Mouse (Mus musculus): ENCODE results near the gene Pold2. TPM values are rescaled to one million over a fixed set of nuclear protein-coding genes. Genes with fewer than 3 reads are reported as not detected.

Gene Pold2
- polyA plus RNA-seq, 1 experiment from 2014 or later = 102 TPM

- Histone ChIP-seq H3K9me3 (replicated peaks) (peaks cover 4% of the 10 kb centered on the region; the same call in 1 of the 2 replicates), H3K4me2 (no peak overlapping the region), H3K4me1 (replicated peaks) (peaks cover 40% of the 10 kb centered on the region), H3K4me3 (no peak overlapping the region), H3K27me3 (replicated peaks) (peaks cover 8% of the 10 kb centered on the region; the same call in 1 of the 2 replicates), H3K27ac (ENCODE audit: poor library complexity, severe bottlenecking) (no peak overlapping the region), H3K9ac (no peak overlapping the region), H3K36me3 (peaks cover 8% of the 10 kb centered on the region)
- no peak for ATAC-seq (ENCODE audit: insufficient number of reproducible peaks, low FRiP score)
- 79% methylated on average over 13 of the region's 13 CpGs for WGBS
These were observed 18.1 kb downstream of the Pold2 start for GRCm38 (mm10) chr11:5859883-5860550.

- H3K27me3 ChIP-seq (replicated peaks) = peaks cover 5% of the 10 kb centered on the region; the same call in 1 of the 2 replicates
- no peak overlapping the region for H3K4me2 ChIP-seq
- no peak overlapping the region for H3K4me3 ChIP-seq
- peaks cover 4% of the 10 kb centered on the region; the same call in 1 of the 2 replicates for H3K9me3 ChIP-seq (replicated peaks)
- H3K27ac ChIP-seq (ENCODE audit: poor library complexity, severe bottlenecking) = no peak overlapping the region
- WGBS = 74% methylated on average over 1 of the region's 1 CpGs
- H3K4me1 ChIP-seq (replicated peaks) = peaks cover 40% of the 10 kb centered on the region
- no peak overlapping the region for H3K9ac ChIP-seq
- no peak for ATAC-seq (ENCODE audit: insufficient number of reproducible peaks, low FRiP score)
- H3K36me3 ChIP-seq = no peaks in the 10 kb centered on the region
These were observed 19.4 kb downstream of the Pold2 start for GRCm38 (mm10) chr11:5858723-5859122.

- WGBS = 63% methylated on average over 8 of the region's 8 CpGs
- Histone ChIP-seq H3K4me3 (no peak overlapping the region), H3K27me3 (replicated peaks) (no peaks in the 10 kb centered on the region; the same call in 1 of the 2 replicates), H3K4me2 (no peak overlapping the region), H3K4me1 (replicated peaks) (peaks cover 32% of the 10 kb centered on the region), H3K27ac (ENCODE audit: poor library complexity, severe bottlenecking) (no peak overlapping the region), H3K36me3 (no peaks in the 10 kb centered on the region), H3K9ac (no peak overlapping the region), H3K9me3 (replicated peaks) (peaks cover 4% of the 10 kb centered on the region; the same call in 1 of the 2 replicates)
- no peak for ATAC-seq (ENCODE audit: insufficient number of reproducible peaks, low FRiP score)
These were observed 21.5 kb downstream of the Pold2 start for GRCm38 (mm10) chr11:5856479-5857130.

- H3K27ac ChIP-seq (ENCODE audit: poor library complexity, severe bottlenecking) = 0 out of 2 replicates have a peak overlapping the region, but pooled peaks have one; percentile 14
- H3K9me3 ChIP-seq (replicated peaks) = peaks cover 4% of the 10 kb centered on the region; the same call in 1 of the 2 replicates
- H3K4me1 ChIP-seq (replicated peaks) = peaks cover 34% of the 10 kb centered on the region
- H3K36me3 ChIP-seq = no peaks in the 10 kb centered on the region
- H3K27me3 ChIP-seq (replicated peaks) = no peaks in the 10 kb centered on the region; the same call in 1 of the 2 replicates
- no peak overlapping the region for H3K4me3 ChIP-seq
- no peak for ATAC-seq (ENCODE audit: insufficient number of reproducible peaks, low FRiP score)
- 0 out of 2 replicates have a peak overlapping the region, but pooled peaks have one; percentile 4 for H3K9ac ChIP-seq
- WGBS = 25% methylated on average over 7 of the region's 7 CpGs
- no peak overlapping the region for H3K4me2 ChIP-seq
These were observed 22.2 kb downstream of the Pold2 start for GRCm38 (mm10) chr11:5855902-5856301.

GRCm38 (mm10) chr11:5855481-5855880 lies 22.6 kb downstream of the Pold2 start:
- H3K36me3 ChIP-seq = no peaks in the 10 kb centered on the region
- H3K27ac ChIP-seq (ENCODE audit: poor library complexity, severe bottlenecking) = no peak overlapping the region
- H3K9me3 ChIP-seq (replicated peaks) = peaks cover 4% of the 10 kb centered on the region; the same call in 1 of the 2 replicates
- peaks cover 38% of the 10 kb centered on the region for H3K4me1 ChIP-seq (replicated peaks)
- H3K4me3 ChIP-seq = no peak overlapping the region
- no peaks in the 10 kb centered on the region; the same call in 1 of the 2 replicates for H3K27me3 ChIP-seq (replicated peaks)
- H3K9ac ChIP-seq = 0 out of 2 replicates have a peak overlapping the region, but pooled peaks have one; percentile 4
- H3K4me2 ChIP-seq = no peak overlapping the region
- ATAC-seq (ENCODE audit: insufficient number of reproducible peaks, low FRiP score) = no peak

GRCm38 (mm10) chr11:5852314-5852713 lies 25.8 kb downstream of the Pold2 start:
- Histone ChIP-seq H3K27ac (ENCODE audit: poor library complexity, severe bottlenecking) (no peak overlapping the region), H3K4me3 (no peak overlapping the region), H3K4me1 (replicated peaks) (peaks cover 51% of the 10 kb centered on the region), H3K9ac (peak overlapping the region; percentile 39; the same call in 1 of the 2 replicates), H3K9me3 (replicated peaks) (0 out of 2 replicates have a peak, but pooled peaks cover 2% of the 10 kb centered on the region), H3K36me3 (no peaks in the 10 kb centered on the region), H3K4me2 (no peak overlapping the region), H3K27me3 (replicated peaks) (no peaks in the 10 kb centered on the region)
- 24% methylated on average over 1 of the region's 1 CpGs for WGBS
- ATAC-seq (ENCODE audit: insufficient number of reproducible peaks, low FRiP score) = peak; percentile 47; the same call in 1 of the 2 replicates

- H3K27me3 ChIP-seq (replicated peaks) = no peaks in the 10 kb centered on the region
- no peak overlapping the region for H3K4me3 ChIP-seq
- H3K27ac ChIP-seq (ENCODE audit: poor library complexity, severe bottlenecking) = peak overlapping the region; percentile 34; the same call in 1 of the 2 replicates
- 0 out of 2 replicates have a peak, but pooled peaks have one; percentile 10 for ATAC-seq (ENCODE audit: insufficient number of reproducible peaks, low FRiP score)
- H3K9me3 ChIP-seq (replicated peaks) = peaks cover 8% of the 10 kb centered on the region; the same call in 1 of the 2 replicates
- H3K4me2 ChIP-seq = no peak overlapping the region
- no peak overlapping the region for H3K9ac ChIP-seq
- WGBS = 44% methylated on average over 4 of the region's 4 CpGs
- no peaks in the 10 kb centered on the region for H3K36me3 ChIP-seq
- H3K4me1 ChIP-seq (replicated peaks) = peaks cover 48% of the 10 kb centered on the region
These were observed 26.9 kb downstream of the Pold2 start for GRCm38 (mm10) chr11:5851021-5851736.

GRCm38 (mm10) chr11:5850452-5850851 lies 27.6 kb downstream of the Pold2 start:
- Histone ChIP-seq H3K9ac (no peak overlapping the region), H3K36me3 (no peaks in the 10 kb centered on the region), H3K9me3 (replicated peaks) (peaks cover 8% of the 10 kb centered on the region; the same call in 1 of the 2 replicates), H3K4me3 (no peak overlapping the region), H3K4me2 (no peak overlapping the region), H3K27ac (ENCODE audit: poor library complexity, severe bottlenecking) (no peak overlapping the region), H3K4me1 (replicated peaks) (peaks cover 43% of the 10 kb centered on the region), H3K27me3 (replicated peaks) (no peaks in the 10 kb centered on the region)
- WGBS = 56% methylated on average over 5 of the region's 5 CpGs
- no peak for ATAC-seq (ENCODE audit: insufficient number of reproducible peaks, low FRiP score)

- 69% methylated on average over 2 of the region's 2 CpGs for WGBS
- no peak overlapping the region for H3K4me2 ChIP-seq
- H3K9ac ChIP-seq = no peak overlapping the region
- no peak overlapping the region for H3K27ac ChIP-seq (ENCODE audit: poor library complexity, severe bottlenecking)
- no peaks in the 10 kb centered on the region for H3K36me3 ChIP-seq
- H3K4me1 ChIP-seq (replicated peaks) = peaks cover 43% of the 10 kb centered on the region
- no peak for ATAC-seq (ENCODE audit: insufficient number of reproducible peaks, low FRiP score)
- H3K27me3 ChIP-seq (replicated peaks) = no peaks in the 10 kb centered on the region
- H3K4me3 ChIP-seq = no peak overlapping the region
- H3K9me3 ChIP-seq (replicated peaks) = peaks cover 10% of the 10 kb centered on the region; the same call in 1 of the 2 replicates
These were observed 28.8 kb downstream of the Pold2 start for GRCm38 (mm10) chr11:5849316-5849715.

- H3K27me3 ChIP-seq (replicated peaks) = no peaks in the 10 kb centered on the region
- no peak overlapping the region for H3K4me2 ChIP-seq
- H3K4me3 ChIP-seq = no peak overlapping the region
- H3K27ac ChIP-seq (ENCODE audit: poor library complexity, severe bottlenecking) = no peak overlapping the region; the same call in 1 of the 2 replicates
- H3K9me3 ChIP-seq (replicated peaks) = peaks cover 13% of the 10 kb centered on the region; the same call in 1 of the 2 replicates
- H3K36me3 ChIP-seq = no peaks in the 10 kb centered on the region
- ATAC-seq (ENCODE audit: insufficient number of reproducible peaks, low FRiP score) = 0 out of 2 replicates have a peak, but pooled peaks have one; percentile 29
- H3K9ac ChIP-seq = no peak overlapping the region
- H3K4me1 ChIP-seq (replicated peaks) = peaks cover 43% of the 10 kb centered on the region
- WGBS = 55% methylated on average over 6 of the region's 6 CpGs
These were observed 29.4 kb downstream of the Pold2 start for GRCm38 (mm10) chr11:5848741-5849140.
